Mouse (Mus musculus) brain, embryonic 14.5 days (tissue): ENCODE data around the gene Tube1.

Experiments used
- CTCF ChIP-seq: fragments of 200-500 bp; IDR thresholded peaks from 2 replicates; pipeline ENCODE4 v1.5.1; 2012; ENCODE audit warnings: inconsistent platforms, mild to moderate bottlenecking, moderate library complexity, borderline replicate concordance; ENCODE audit not compliant: insufficient read depth, insufficient read length; ENCODE audit errors: extremely low read depth
- POLR2A ChIP-seq: fragments of 200-500 bp; IDR thresholded peaks from 2 replicates; pipeline ENCODE4 v1.6.1; 2012; ENCODE audit warnings: mild to moderate bottlenecking, inconsistent platforms, borderline replicate concordance; ENCODE audit not compliant: poor library complexity, insufficient read depth, insufficient read length, severe bottlenecking; ENCODE audit errors: extremely low read depth

DNA sequence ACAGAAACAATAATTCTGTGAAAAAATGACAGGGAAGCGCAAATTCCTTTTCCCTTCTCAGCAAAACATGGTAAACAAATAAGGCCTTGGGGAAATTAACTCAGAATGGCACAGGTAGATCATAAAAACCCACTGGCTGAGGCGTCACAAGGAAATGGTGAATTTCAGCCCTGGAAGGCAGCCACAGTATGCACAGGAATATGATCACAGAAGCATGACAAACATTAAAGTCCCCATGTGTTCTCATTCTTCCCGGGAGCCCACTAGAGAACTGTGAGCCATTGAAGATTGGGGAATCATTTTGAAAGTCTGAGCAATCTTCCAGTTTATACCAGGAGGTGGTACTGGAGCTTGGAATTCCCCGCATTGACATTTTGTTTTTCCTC lies 24.3 kb upstream of the Tube1 start:
- TF ChIP-seq CTCF (no peak), POLR2A (no peak)
